Comparison of ENCODE assay signal across 8 mouse cellular contexts in the genomic region with DNA sequence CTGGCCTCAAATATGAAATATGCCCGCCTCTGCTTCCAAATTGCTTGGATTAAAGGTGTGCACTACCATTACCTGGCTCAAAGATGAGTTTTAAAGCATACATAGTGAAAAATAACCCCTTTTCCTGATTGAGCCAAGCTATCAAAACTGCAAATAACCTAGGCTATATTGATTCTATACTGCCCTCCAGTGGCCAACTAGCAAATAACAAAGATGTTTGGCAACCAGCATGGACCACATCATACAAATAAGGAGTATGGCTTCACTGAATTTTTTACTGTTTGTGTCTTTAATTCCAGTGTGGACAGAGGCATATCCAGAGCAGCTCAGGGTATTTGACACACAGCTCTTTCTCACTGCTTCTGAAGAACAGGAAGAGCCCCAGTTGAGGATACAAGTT. TPM values are rescaled to one million over a fixed set of nuclear protein-coding genes. Genes with fewer than 3 reads are reported as not detected.
DNase-seq lines count a peak whose midpoint lies in the region; ATAC-seq and TF ChIP-seq lines count a peak whose summit lies in the region.
"Had no signal": no experiment of that assay in that cellular context is flagged by ENCODE, and none has a peak within 500 bp of the region (broad histone marks: within the 10 kb centered on the region; RNA-seq: fewer than 3 reads in every experiment).

No protein-coding gene starts in this region.

- DNase-seq in spleen, adult 2 months (ENCODE audit: low read depth in 1 of 2, low spot score in 2 of 2), result peak; percentile 36 to 46
- DNase-seq in spleen, adult 18-20 months, result no peak
- DNase-seq in T-cell, adult 2 months (ENCODE audit: low spot score), result peak; percentile 63
- DNase-seq in embryo, embryonic 11.5 days (ENCODE audit: low read depth, low spot score), result peak; percentile 37
- DNase-seq in kidney, postnatal 0 days (ENCODE audit: low spot score), result peak; percentile 77
- DNase-seq in retina, adult 2 months (ENCODE audit: low read depth, low spot score), result peak; percentile 18

- WGBS in spleen, adult 2 months, result 11% methylated on average over 1 of the region's 1 CpGs
- 3% methylated on average over 1 of the region's 1 CpGs for WGBS in kidney, postnatal 0 days
- 0% methylated on average over 1 of the region's 1 CpGs for WGBS in liver, embryonic 12.5 days (ENCODE audit: insufficient replicate concordance)

- H3K9me3 ChIP-seq in kidney, postnatal 0 days (replicated peaks; ENCODE audit: low read length), result no peaks in the 10 kb centered on the region
- no peaks in the 10 kb centered on the region for H3K9me3 ChIP-seq in liver, embryonic 12.5 days (replicated peaks)

- no peaks in the 10 kb centered on the region; the same call in 1 of the 2 replicates for H3K4me1 ChIP-seq in spleen, adult 2 months (ENCODE audit: control insufficient read depth, insufficient read depth, insufficient read length)
- H3K4me1 ChIP-seq in kidney, postnatal 0 days (replicated peaks; ENCODE audit: insufficient read depth, low read length), result no peaks in the 10 kb centered on the region
- H3K4me1 ChIP-seq in liver, embryonic 12.5 days, result peaks cover 25% of the 10 kb centered on the region

- TF ChIP-seq POLR2A in spleen, adult 2 months (IDR thresholded peaks at IDR 0.05; ENCODE audit: low read depth, low read length), result no peak

- TF ChIP-seq CTCF in spleen, adult 2 months (IDR thresholded peaks at IDR 0.05; ENCODE audit: extremely low read depth, insufficient read depth, insufficient read length, insufficient replicate concordance), result no peak
- TF ChIP-seq CTCF in kidney, postnatal 0 days (IDR thresholded peaks at IDR 0.05; ENCODE audit: low read depth), result peak; percentile 84

- no peak overlapping the region for H3K9ac ChIP-seq in kidney, postnatal 0 days (ENCODE audit: low read depth, low read length)
- H3K9ac ChIP-seq in liver, embryonic 12.5 days, result no peak overlapping the region

- no peak overlapping the region for H3K4me3 ChIP-seq in spleen, adult 2 months (ENCODE audit: extremely low read depth, insufficient read depth, insufficient read length)
- no peak overlapping the region for H3K4me3 ChIP-seq in kidney, postnatal 0 days (replicated peaks; ENCODE audit: low read depth, low read length)
- no peak overlapping the region for H3K4me3 ChIP-seq in liver, embryonic 12.5 days

- H3K27ac ChIP-seq in spleen, adult 2 months (ENCODE audit: insufficient read depth, low read length), result no peak overlapping the region
- no peak overlapping the region for H3K27ac ChIP-seq in kidney, postnatal 0 days
- H3K27ac ChIP-seq in liver, embryonic 12.5 days, result no peak overlapping the region

- no peak overlapping the region for H3K4me2 ChIP-seq in kidney, postnatal 0 days (ENCODE audit: low read length)
- no peak overlapping the region for H3K4me2 ChIP-seq in liver, embryonic 12.5 days

- H3K27me3 ChIP-seq in spleen, adult 2 months (ENCODE audit: control insufficient read depth, insufficient read depth, low read length), result no peaks in the 10 kb centered on the region
- H3K27me3 ChIP-seq in kidney, postnatal 0 days (ENCODE audit: insufficient read depth, low read length), result no peaks in the 10 kb centered on the region
- H3K27me3 ChIP-seq in liver, embryonic 12.5 days (replicated peaks), result no peaks in the 10 kb centered on the region

- ATAC-seq in kidney, postnatal 0 days (replicated peaks; ENCODE audit: low FRiP score, low read depth), result no peak
- ATAC-seq in liver, embryonic 12.5 days, result 0 out of 2 replicates have a peak, but pooled peaks have one; percentile 30

- H3K36me3 ChIP-seq in spleen, adult 2 months (ENCODE audit: control insufficient read depth, insufficient read depth, low read length), result no peaks in the 10 kb centered on the region
- H3K36me3 ChIP-seq in kidney, postnatal 0 days (ENCODE audit: insufficient read depth, low read length), result no peaks in the 10 kb centered on the region
- H3K36me3 ChIP-seq in liver, embryonic 12.5 days, result no peaks in the 10 kb centered on the region

RNA-seq across cellular contexts. Expression of gene Ccr5, which starts 7.0 kb away (rescaled TPM):
- 1.1 and 2.0 TPM in 2 replicates for polyA plus RNA-seq in spleen, adult 2 months (2012; rRNA removed)
- polyA plus RNA-seq in kidney, postnatal 0 days (2015; fragmentation: Nextera tagmentation; extraction: Ambion mirVana), result 1.0 TPM in 2 replicates
- polyA plus RNA-seq in liver, embryonic 12.5 days (2016; fragmentation: Nextera tagmentation; extraction: Ambion mirVana), result 1.6 TPM in 2 replicates

RNA-seq across cellular contexts. Expression of gene Ccr2, which starts 26.6 kb away (rescaled TPM):
- polyA plus RNA-seq in spleen, adult 2 months (2012; rRNA removed), result 3.7 TPM in 2 replicates
- polyA plus RNA-seq in kidney, postnatal 0 days (2015; fragmentation: Nextera tagmentation; extraction: Ambion mirVana), result 1.0 and 1.2 TPM in 2 replicates
- polyA plus RNA-seq in liver, embryonic 12.5 days (2016; fragmentation: Nextera tagmentation; extraction: Ambion mirVana), result 1.9 TPM in 2 replicates
- polyA plus RNA-seq: neural tube, embryonic 14.5 days had no signal

Comparison
In these comparisons a context has a peak if more than half of its experiments do, and no peak if none do; other contexts are left out.
1. DNase-seq: peak in spleen, adult 2 months (2 of 2), T-cell, adult 2 months (single experiment), embryo, embryonic 11.5 days (single experiment), kidney, postnatal 0 days (single experiment) and retina, adult 2 months (single experiment); none in spleen, adult 18-20 months (0 of 2).